Mouse (Mus musculus): ENCODE data around the gene Postn. TPM values are rescaled to one million over a fixed set of nuclear protein-coding genes. Genes with fewer than 3 reads are reported as not detected.

Gene Postn
- total RNA-seq, 2 experiments from 2014 or later, result 1,491 to 1,618 TPM

- DNase-seq (ENCODE audit: low spot score in 2 of 2), result no peak
Observed at GRCm38 (mm10) chr3:54414386-54414785, 53.5 kb downstream of the Postn start.

GRCm38 (mm10) chr3:54417833-54418386 is 57.0 kb downstream of the Postn start:
- DNase-seq (ENCODE audit: low spot score in 2 of 2), result no peak

GRCm38 (mm10) chr3:54420189-54420928 is 59.5 kb downstream of the Postn start:
- no peak for DNase-seq (ENCODE audit: low spot score in 2 of 2)

GRCm38 (mm10) chr3:54420983-54421382 is 60.1 kb downstream of the Postn start:
- no peak for DNase-seq (ENCODE audit: low spot score in 2 of 2)

- DNase-seq (ENCODE audit: low spot score in 2 of 2), result no peak
Observed at GRCm38 (mm10) chr3:54421666-54422065, 60.8 kb downstream of the Postn start.

- no peak for DNase-seq (ENCODE audit: low spot score in 2 of 2)
Observed at GRCm38 (mm10) chr3:54424146-54424545, 63.2 kb downstream of the Postn start.

GRCm38 (mm10) chr3:54431663-54432062 is 70.8 kb downstream of the Postn start:
- DNase-seq (ENCODE audit: low spot score in 2 of 2), result no peak

- DNase-seq (ENCODE audit: low spot score in 2 of 2), result no peak
Observed at GRCm38 (mm10) chr3:54432167-54432566, 71.3 kb downstream of the Postn start.

GRCm38 (mm10) chr3:54432605-54433004 is 71.7 kb downstream of the Postn start:
- no peak for DNase-seq (ENCODE audit: low spot score in 2 of 2)

- no peak for DNase-seq (ENCODE audit: low spot score in 2 of 2)
Observed at GRCm38 (mm10) chr3:54434571-54434970, 73.7 kb downstream of the Postn start.

- DNase-seq (ENCODE audit: low spot score in 2 of 2), result no peak
Observed at GRCm38 (mm10) chr3:54436373-54436964, 75.6 kb downstream of the Postn start.

Other genes with a start within 250 kb of the Postn start
- under 1 TPM; 0.20 to 0.34 TPM for gene Trpc4, start 205.1 kb upstream of the Postn start, total RNA-seq (2021)

All from gastrocnemius, postnatal 4 days (tissue).